Mouse (Mus musculus) myocyte (in vitro differentiated cells): ENCODE measurements at regions not wholly inside any gene's neighbourhood (a gene's known extent, or its start where the extent isn't known, plus 50 kb on each side); places are given as distances from the start of the nearest gene placed in this dataset.

Experiments used
- H3K27me3 ChIP-seq: one replicate; pipeline ENCODE4 v1.6.1; 2011; ENCODE audit not compliant: control insufficient read depth, insufficient read depth, insufficient read length
- H3K36me3 ChIP-seq: one replicate; pipeline ENCODE4 v1.6.1; 2011; ENCODE audit not compliant: control insufficient read depth, insufficient read depth
- H3K4me2 ChIP-seq: one replicate; pipeline ENCODE4 v1.6.1; 2011; ENCODE audit warnings: low read depth, control low read depth
- H3K4me3 ChIP-seq: one replicate; pipeline ENCODE4 v1.5.1; 2011; ENCODE audit warnings: mild to moderate bottlenecking, control low read depth, moderate library complexity
- H3K79me2 ChIP-seq: one replicate; pipeline ENCODE4 v1.6.1; 2011; ENCODE audit not compliant: control insufficient read depth, insufficient read depth
- H3ac ChIP-seq: one replicate; pipeline ENCODE4 v1.6.1; 2011; ENCODE audit not compliant: control insufficient read depth, insufficient read length
- CEBPB ChIP-seq: IDR thresholded peaks from 2 replicates; pipeline ENCODE4 v1.6.1; 2011; ENCODE audit warnings: mild to moderate bottlenecking, moderate library complexity; ENCODE audit not compliant: poor library complexity, insufficient read depth, severe bottlenecking
- E2F4 ChIP-seq: IDR thresholded peaks from one replicate; pipeline ENCODE4 v1.6.1; 2011; ENCODE audit warnings: mild to moderate bottlenecking, control low read depth, moderate library complexity; ENCODE audit not compliant: insufficient read depth
- MAX ChIP-seq: IDR thresholded peaks from one replicate; pipeline ENCODE4 v1.6.1; 2011; ENCODE audit warnings: low read depth, mild to moderate bottlenecking, control low read depth
- MYOD1 ChIP-seq, 3 experiments: IDR thresholded peaks; one replicate each; pipeline ENCODE4 v1.6.1; 2011; ENCODE audit warnings: control low read depth in 2 of 3, low read depth in 2 of 3, mild to moderate bottlenecking in 2 of 3, moderate library complexity in 1 of 3; ENCODE audit not compliant: insufficient read length in 2 of 3, control insufficient read depth in 1 of 3
- MYOG ChIP-seq, 3 experiments: IDR thresholded peaks; one replicate each; pipeline ENCODE4 v1.6.1; 2011; ENCODE audit warnings: control low read depth in 2 of 3, low read depth in 2 of 3, mild to moderate bottlenecking in 2 of 3; ENCODE audit not compliant: insufficient read length in 2 of 3, control insufficient read depth in 1 of 3, insufficient read depth in 1 of 3
- POLR2A ChIP-seq: IDR thresholded peaks from one replicate; pipeline ENCODE4 v1.6.1; 2011; ENCODE audit warnings: low read depth, mild to moderate bottlenecking, control low read depth, moderate library complexity; ENCODE audit not compliant: insufficient read length
- POLR2AphosphoS2 ChIP-seq: IDR thresholded peaks from one replicate; pipeline ENCODE4 v1.6.1; 2011; ENCODE audit warnings: low read depth, control low read depth; ENCODE audit not compliant: insufficient read length
- REST ChIP-seq: IDR thresholded peaks from one replicate; pipeline ENCODE4 v1.6.1; 2011; ENCODE audit warnings: mild to moderate bottlenecking, control low read depth, moderate library complexity; ENCODE audit not compliant: insufficient read depth, insufficient read length
- SRF ChIP-seq: IDR thresholded peaks from one replicate; pipeline ENCODE4 v1.6.1; 2011; ENCODE audit warnings: low read depth; ENCODE audit not compliant: control insufficient read depth, insufficient read length
- TCF12 ChIP-seq: IDR thresholded peaks from one replicate; pipeline ENCODE4 v1.6.1; 2011; ENCODE audit warnings: mild to moderate bottlenecking, control low read depth; ENCODE audit not compliant: poor library complexity, insufficient read depth, severe bottlenecking
- TCF3 ChIP-seq: IDR thresholded peaks from one replicate; pipeline ENCODE4 v1.6.1; 2011; ENCODE audit warnings: low read depth, control low read depth; ENCODE audit not compliant: insufficient read length
- USF1 ChIP-seq: IDR thresholded peaks from one replicate; pipeline ENCODE4 v1.6.1; 2011; ENCODE audit warnings: low read depth, mild to moderate bottlenecking, control low read depth, moderate library complexity

- no peak overlapping the region for H3K4me3 ChIP-seq
- no peak overlapping the region for H3ac ChIP-seq
- H3K27me3 ChIP-seq, result no peaks in the 10 kb centered on the region
- no peaks in the 10 kb centered on the region for H3K36me3 ChIP-seq
- no peak overlapping the region for H3K4me2 ChIP-seq
- H3K79me2 ChIP-seq, result no peaks in the 10 kb centered on the region
- TF ChIP-seq POLR2A (no peak), MYOD1 (IDR thresholded peaks at IDR 0.05; ENCODE audit: control insufficient read depth in 1 of 3, insufficient read length in 2 of 3, low read depth in 2 of 3) (no peak), USF1 (no peak), MAX (no peak), REST (no peak), POLR2AphosphoS2 (no peak), CEBPB (no peak), SRF (no peak), E2F4 (no peak), MYOG (IDR thresholded peaks at IDR 0.05; ENCODE audit: control insufficient read depth in 1 of 3, insufficient read depth in 1 of 3, insufficient read length in 2 of 3, low read depth in 2 of 3) (no peak), TCF3 (no peak), TCF12 (no peak)
These were observed 58.7 kb upstream of the Tmem189 start for GRCm38 (mm10) chr2:167748297-167748696.

- Histone ChIP-seq H3K27me3 (no peaks in the 10 kb centered on the region), H3K79me2 (no peaks in the 10 kb centered on the region), H3ac (no peak overlapping the region), H3K4me3 (no peak overlapping the region), H3K36me3 (no peaks in the 10 kb centered on the region), H3K4me2 (no peak overlapping the region)
- TF ChIP-seq E2F4, result no peak
- no peak for TF ChIP-seq MYOG (IDR thresholded peaks at IDR 0.05; ENCODE audit: control insufficient read depth in 1 of 3, insufficient read depth in 1 of 3, insufficient read length in 2 of 3, low read depth in 2 of 3)
- no peak for TF ChIP-seq TCF3
- TF ChIP-seq USF1, result no peak
These were observed 57.7 kb upstream of the Tmem189 start for GRCm38 (mm10) chr2:167747164-167747843.

- H3K27me3 ChIP-seq, result no peaks in the 10 kb centered on the region
- no peak overlapping the region for H3K4me3 ChIP-seq
- H3ac ChIP-seq, result no peak overlapping the region
- no peaks in the 10 kb centered on the region for H3K36me3 ChIP-seq
- TF ChIP-seq USF1 (no peak), TCF3 (no peak), MYOD1 (IDR thresholded peaks at IDR 0.05; ENCODE audit: control insufficient read depth in 1 of 3, insufficient read length in 2 of 3, low read depth in 2 of 3) (no peak), POLR2AphosphoS2 (no peak), MYOG (IDR thresholded peaks at IDR 0.05; ENCODE audit: control insufficient read depth in 1 of 3, insufficient read depth in 1 of 3, insufficient read length in 2 of 3, low read depth in 2 of 3) (no peak), TCF12 (no peak), SRF (no peak), POLR2A (no peak), MAX (no peak), CEBPB (no peak), REST (no peak), E2F4 (no peak)
- H3K4me2 ChIP-seq, result no peak overlapping the region
- H3K79me2 ChIP-seq, result no peaks in the 10 kb centered on the region
These were observed 56.7 kb upstream of the Tmem189 start for GRCm38 (mm10) chr2:167746344-167746743.

GRCm38 (mm10) chr2:167745409-167745808 lies 55.8 kb upstream of the Tmem189 start:
- Histone ChIP-seq H3K36me3 (no peaks in the 10 kb centered on the region), H3K4me3 (no peak overlapping the region), H3K4me2 (no peak overlapping the region), H3K27me3 (no peaks in the 10 kb centered on the region), H3ac (no peak overlapping the region), H3K79me2 (no peaks in the 10 kb centered on the region)
- no peak for TF ChIP-seq MYOD1 (IDR thresholded peaks at IDR 0.05; ENCODE audit: control insufficient read depth in 1 of 3, insufficient read length in 2 of 3, low read depth in 2 of 3)
- TF ChIP-seq POLR2A, result no peak
- no peak for TF ChIP-seq TCF3
- no peak for TF ChIP-seq USF1
- TF ChIP-seq REST, result no peak
- no peak for TF ChIP-seq MAX
- TF ChIP-seq TCF12, result no peak
- TF ChIP-seq E2F4, result no peak

- Histone ChIP-seq H3K4me2 (no peak overlapping the region), H3K79me2 (no peaks in the 10 kb centered on the region), H3K4me3 (no peak overlapping the region), H3K36me3 (no peaks in the 10 kb centered on the region), H3ac (no peak overlapping the region), H3K27me3 (no peaks in the 10 kb centered on the region)
- no peak for TF ChIP-seq MYOD1 (IDR thresholded peaks at IDR 0.05; ENCODE audit: control insufficient read depth in 1 of 3, insufficient read length in 2 of 3, low read depth in 2 of 3)
- no peak for TF ChIP-seq TCF3
- TF ChIP-seq MAX, result no peak
- TF ChIP-seq TCF12, result no peak
- TF ChIP-seq SRF, result no peak
- no peak for TF ChIP-seq POLR2AphosphoS2
- TF ChIP-seq REST, result no peak
- no peak for TF ChIP-seq POLR2A
- no peak for TF ChIP-seq USF1
- no peak for TF ChIP-seq CEBPB
- no peak for TF ChIP-seq E2F4
- no peak for TF ChIP-seq MYOG (IDR thresholded peaks at IDR 0.05; ENCODE audit: control insufficient read depth in 1 of 3, insufficient read depth in 1 of 3, insufficient read length in 2 of 3, low read depth in 2 of 3)
These were observed 54.5 kb upstream of the Tmem189 start for GRCm38 (mm10) chr2:167744080-167744479.
